Mouse (Mus musculus) thymus, postnatal 4 days (tissue): ENCODE measurements around the gene Zfp791.
A peak's percentile ranks its signal among the peaks of the same experiment; 100 is the strongest.

Experiments used
- DNase-seq: peaks from one replicate; pipeline ENCODE4 v3.0.0; 2021

The Zfp791 gene

DNA sequence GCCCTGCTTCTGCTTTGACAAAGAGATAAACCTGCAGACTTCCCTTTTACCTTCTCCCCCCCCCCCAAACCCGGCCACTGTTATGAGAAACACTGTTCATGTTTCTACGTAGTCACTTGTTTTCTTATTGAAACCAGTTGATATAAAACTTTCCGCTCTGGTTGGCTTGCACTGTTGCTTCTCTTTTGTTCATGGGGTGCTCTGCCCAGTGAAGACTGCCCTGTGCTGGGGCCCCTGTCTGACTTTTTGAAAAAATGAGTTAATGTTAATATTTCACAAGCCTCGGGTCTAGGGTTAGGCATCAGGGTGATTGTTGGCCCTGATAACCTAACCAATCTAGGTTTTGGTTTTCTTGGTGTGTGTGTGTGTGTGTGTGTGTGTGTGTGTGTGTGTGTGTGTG, 40.7 kb downstream of the Zfp791 start:
- peak; percentile 4 for DNase-seq

DNA sequence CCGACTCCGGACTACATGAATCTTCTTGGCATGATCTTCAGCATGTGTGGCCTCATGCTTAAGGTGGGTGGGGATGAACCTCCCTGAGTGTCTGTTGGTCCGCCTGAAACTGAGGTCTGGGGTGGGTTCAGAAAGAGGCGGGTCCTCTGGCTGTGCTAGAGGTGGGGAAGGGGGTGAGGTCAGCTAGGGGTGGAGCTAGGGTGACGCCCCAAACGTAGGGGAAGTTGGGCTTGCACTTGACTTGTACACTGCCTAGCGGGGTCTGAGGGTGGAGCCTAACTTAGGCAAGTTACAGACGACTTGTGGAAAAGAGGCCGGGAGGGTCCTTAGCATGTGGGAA, 41.7 kb downstream of the Zfp791 start, which contains the start of gene Wdr83:
Gene Wdr83, minus strand, starts transcription at position 91 of the 340 bp plus-strand sequence.
- peak; percentile 73 for DNase-seq

DNA sequence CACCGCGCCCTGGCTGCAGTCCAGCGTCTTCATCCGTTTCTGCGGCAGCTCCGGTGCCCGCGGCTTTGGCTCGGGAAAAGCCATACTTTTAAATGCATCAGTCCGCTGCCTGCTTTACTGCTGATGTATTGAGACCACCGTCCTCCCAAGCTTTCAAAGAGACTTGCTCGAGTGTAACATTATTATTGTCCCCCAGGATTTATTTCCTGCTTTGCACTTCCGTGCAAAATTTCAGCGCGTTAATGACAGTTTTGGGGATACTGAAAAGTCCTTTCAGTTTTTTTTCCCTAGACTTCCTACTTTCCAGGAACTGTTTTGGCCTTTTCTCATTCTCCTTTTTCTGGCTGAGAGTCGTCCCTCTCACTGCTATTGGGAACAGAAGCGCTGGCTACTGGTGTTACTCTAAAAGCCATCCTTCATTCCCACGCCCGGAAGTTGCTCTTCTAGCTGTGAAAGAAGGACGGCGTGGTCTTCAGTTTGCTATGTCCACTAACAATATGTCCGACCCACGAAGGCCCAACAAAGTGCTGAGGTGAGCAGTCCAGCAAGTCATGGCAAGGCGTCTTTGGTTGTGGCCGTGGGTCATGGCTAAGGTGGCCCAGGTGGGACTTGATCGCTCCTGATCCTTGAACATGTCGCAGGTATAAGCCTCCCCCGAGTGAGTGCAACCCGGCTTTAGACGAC, 42.2 kb downstream of the Zfp791 start, which contains the start of gene Wdr83os:
Gene Wdr83os, plus strand, starts transcription at position 209 of the 684 bp plus-strand sequence.
- DNase-seq, result peak; percentile 67

DNA sequence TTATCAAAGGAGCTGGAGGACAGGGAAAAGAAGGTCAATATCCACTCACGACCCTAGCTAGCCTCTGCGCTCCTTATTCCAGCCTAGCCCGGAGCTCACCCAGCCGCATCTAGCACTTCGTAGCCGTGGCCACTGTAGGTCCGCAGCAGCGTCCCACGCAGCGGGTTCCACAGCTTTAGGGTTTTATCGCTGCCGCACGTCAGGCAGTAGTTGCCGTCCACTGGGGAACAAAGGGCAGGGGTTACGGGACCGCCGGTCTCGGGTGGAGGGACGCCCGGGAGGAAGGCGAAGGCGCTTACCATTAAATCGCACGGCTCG, 42.7 kb downstream of the Zfp791 start:
- DNase-seq, result peak; percentile 64

DNA sequence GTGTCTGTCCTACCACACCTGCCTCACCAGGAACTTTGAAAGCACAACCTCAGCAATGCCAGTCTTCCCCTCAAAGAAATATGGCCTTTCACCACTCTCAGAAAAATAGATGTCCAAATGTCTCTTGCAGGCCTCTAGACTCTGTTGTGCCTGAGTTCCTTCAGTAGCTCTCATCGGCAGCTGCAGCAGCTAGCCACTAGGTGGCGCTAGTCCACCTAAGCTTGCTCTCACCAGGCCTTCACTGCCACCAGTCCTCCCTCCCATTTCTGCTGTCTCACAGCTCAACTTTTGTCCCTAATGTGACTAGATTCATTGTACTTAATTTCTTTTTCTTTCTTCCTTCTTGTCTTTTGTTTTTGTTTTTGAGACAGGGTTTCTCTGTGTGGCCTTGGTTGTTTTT, 45.9 kb downstream of the Zfp791 start:
- DNase-seq, result peak; percentile 82

DNA sequence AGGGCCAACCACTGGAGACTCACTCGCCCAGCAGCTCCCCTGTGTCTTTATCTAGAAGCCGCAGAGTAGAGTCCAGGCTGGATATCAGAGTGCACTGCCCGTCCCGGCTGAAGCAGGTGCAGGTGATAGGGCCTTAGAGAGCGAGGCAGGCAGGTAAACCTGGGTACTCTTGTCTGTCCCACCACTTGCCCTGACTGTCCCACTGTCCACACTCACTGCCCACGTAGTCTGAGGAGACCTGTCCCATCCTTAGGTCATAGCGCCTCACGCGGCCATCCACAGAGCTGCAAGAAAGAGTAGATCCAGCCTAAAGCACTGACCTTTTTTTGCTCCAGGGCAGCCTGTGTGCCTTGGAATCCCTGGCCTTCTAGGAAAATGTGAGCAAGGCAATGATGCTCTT, 46.9 kb downstream of the Zfp791 start:
- no peak for DNase-seq

DNA sequence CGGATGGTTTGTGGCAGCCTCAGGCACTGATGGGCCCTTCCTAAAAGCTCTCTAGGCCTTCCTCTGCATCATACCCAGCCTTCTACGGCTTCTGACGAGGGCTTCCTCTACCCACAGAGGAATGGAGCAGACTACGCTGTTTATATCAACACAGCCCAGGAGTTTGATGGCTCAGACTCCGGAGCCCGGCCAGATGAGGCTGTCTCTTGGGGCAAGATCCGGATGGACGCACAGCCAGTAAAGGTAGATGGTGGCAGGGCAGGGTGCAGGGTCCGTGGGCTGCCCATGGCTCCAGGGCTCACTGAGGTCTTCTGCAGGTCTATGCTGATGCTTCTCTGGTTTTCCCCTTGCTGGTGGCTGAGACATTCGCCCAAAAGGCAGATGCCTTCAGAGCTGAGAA, 48.3 kb downstream of the Zfp791 start:
- DNase-seq, result no peak

DNA sequence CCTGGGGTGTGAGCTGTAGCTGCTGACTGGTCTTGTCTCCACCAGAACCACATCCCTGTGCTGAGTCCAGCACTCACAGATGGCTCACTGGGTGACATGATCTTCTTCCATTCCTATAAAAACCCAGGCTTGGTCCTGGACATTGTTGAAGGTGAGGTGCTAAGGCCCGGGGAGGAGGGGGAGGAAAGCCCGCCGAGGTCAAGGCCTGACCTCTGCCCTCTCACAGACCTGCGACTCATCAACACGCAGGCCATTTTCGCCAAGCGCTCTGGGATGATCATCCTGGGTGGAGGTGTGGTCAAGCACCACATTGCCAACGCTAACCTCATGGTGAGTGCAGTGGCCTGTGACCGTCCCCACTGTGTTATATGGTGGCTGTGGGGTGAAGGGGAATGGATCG, 48.7 kb downstream of the Zfp791 start:
- DNase-seq, result no peak

DNA sequence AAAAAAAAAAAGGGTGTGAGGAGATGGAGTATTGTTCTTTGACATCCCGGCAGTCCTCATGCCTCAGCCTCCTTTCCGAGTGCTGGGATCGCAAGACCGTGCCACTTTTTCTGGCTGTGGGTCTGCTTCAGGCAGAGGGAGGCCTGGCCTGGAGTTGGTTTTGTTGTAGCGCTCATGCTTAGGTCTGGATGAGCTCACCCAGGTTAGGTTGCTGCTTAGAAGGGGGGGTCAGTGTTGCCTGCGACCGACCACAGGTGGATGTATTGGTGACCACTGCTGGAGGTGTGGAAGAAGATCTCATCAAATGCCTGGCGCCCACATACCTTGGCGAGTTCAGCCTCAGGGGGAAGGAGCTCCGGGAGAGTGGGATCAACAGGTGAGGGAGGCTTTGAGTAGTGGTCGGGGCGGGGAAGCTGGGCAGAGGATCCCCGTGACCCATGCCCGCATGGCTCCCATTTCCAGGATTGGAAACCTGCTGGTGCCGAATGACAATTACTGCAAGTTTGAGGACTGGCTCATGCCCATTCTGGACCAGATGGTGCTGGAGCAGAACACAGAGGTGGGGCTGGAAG, 49.8 kb downstream of the Zfp791 start:
- no peak for DNase-seq

DNA sequence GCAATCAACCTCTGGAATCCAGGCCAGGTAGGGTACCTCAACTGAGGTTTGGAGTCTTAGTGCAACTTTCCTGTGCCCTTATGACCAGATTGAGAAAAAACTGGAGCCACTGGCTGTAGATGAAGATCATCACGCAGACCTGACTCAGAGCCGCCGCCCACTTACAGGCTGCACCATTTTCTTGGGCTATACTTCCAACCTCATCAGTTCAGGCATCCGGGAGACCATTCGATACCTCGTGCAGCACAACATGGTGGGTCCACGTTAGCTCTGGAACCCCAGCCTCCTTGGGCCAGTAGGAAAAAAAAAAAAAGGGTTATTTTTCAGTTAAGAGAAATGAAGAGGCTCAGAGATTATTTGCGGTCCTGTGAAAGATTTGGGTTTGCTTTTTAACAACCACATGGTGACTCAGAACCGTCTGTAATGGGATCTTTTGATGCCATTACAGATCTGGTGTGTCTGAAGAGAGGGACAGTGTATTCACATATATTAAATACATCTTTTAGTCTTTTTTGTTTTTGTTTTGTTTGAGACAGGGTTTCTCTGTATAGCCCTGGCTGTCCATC, 50.4 kb downstream of the Zfp791 start:
- peak; percentile 43 for DNase-seq

DNA sequence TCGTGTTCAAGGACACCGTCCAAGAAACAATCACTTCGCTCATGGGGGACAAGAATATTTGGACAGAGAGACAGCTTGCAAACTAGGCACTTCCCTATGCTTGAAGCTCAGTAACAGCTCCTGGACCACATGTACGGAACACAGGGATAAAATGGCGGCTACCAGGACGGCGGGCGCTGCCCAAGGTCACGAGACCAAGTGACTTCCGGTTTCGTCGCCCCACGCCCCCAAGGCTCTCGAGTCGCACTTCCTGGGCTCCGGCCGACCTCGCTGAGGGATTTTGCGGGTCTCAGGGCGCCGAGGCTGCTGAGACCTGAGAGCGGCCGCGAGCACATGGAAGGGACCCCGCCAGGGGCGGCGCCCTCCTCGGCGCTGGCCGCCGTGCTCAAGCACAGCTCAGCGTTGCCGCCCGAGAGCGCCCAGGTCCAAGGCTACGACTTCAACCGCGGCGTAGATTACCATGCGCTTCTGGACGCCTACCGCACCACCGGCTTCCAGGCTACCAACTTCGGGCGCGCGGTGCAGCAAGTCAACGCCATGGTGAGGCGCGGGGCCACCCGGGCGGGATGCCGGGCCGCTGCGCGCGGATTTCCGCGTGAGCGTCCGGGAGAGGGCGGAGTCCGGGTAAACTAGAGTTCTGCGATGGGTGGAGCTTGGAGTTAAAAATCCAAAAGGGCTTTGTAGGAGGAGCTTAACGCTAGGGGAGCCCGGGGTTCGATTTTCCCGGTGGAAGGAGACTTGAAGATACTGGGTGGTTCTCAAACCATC, 51.2 kb downstream of the Zfp791 start, which contains the start of gene Dhps:
Gene Dhps, plus strand, starts transcription at position 244 of the 768 bp plus-strand sequence.
- DNase-seq, result peak; percentile 89

DNA sequence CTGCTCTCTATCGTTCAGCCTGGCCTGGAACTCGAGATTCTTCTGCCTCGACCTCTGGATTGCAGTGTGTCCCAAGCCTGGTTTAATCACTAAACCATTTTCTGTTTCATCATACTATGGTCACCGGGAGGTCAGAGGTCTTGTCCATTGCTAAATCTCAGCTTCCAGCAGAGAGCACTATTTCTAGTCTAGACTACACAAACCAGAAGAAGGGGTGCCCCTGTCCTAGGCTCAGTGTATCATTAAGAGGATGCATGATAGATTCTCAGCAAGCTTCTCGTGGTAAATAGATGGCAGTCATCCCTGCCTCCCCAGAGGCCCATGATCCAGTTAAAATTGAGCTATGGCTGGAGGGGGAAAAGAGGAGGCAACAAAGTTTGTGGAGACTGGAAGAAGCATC, 51.9 kb downstream of the Zfp791 start:
- DNase-seq, result no peak

DNA sequence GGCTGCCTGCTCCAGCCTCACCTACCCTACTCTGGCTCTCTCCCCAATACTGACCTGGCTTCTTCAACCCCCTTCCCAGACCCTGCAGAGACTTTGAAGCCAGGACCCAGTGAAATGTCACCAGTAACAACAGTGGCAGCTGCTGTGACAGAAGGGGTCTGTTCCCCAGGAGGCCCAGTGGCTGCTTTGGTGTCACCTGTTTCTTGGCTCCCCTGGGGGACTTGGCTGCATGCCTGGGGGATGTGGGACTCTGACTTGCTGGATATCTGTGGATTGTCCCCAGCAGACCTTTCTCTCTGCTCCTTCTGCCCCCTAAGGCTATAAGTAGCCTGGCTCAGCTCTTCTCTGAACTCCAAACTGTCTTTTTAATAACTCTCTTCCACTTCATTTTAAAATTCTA, 54.9 kb downstream of the Zfp791 start, which contains the start of gene Gm5741:
Gene Gm5741, minus strand, starts transcription at position 1 of the 400 bp plus-strand sequence.
- no peak for DNase-seq

DNA sequence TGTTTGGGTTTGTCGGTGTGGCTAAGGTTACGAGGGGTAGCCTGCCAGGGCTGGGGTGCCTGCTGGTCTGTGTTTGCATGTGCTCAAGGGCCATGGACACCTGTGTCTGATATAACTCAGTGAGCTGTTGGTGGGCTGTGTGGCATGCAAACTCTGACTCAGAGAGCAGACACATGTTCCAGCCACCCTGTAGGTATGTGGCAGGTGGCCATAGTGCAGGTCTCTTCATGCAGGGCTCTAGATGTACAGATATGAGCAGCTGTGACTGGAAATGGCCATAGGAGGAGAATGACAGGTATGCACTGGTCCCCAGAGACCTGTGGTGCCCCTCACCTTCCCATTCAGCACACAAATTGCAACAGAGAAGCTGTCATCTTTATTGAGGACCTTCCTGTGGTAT, 55.7 kb downstream of the Zfp791 start:
- no peak for DNase-seq

DNA sequence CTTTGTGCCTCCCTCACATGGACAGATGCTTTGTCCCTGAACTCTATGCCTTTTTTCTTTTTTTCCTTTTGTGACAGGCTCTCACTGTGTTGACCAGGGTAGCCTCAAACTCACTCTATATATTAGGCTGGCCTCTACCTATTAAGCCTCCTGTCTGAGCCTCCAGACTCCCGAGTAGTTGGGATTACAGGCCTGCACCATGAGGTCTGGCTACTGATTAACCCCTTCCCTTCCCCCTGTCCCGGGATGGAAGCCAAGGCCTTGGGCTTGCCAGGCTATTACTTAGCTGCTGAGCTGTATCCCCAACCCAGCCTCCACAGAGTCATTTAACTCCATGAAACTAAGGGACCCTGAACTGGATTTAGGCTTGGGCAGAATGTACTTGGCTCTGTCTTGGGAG, 57.7 kb downstream of the Zfp791 start:
- DNase-seq, result no peak

DNA sequence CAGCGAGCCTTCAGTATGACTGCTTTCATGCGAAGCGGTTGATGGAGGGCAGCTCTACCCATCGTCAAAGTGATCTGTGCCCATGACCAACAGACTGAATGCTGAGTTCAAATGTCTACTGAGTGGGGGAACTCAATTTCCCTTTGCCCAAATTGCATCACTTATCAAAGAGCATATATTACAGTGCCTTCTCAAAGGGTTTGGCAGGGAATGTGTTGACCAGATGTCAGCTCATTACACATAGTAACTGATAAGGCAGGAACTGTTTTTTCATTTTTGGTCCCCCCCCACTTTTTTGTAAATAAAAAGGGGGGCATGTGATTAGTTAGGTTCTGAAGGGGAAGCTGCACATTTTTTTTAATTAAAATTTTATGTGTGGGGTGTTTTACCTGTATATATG, 60.3 kb downstream of the Zfp791 start:
- DNase-seq, result no peak

DNA sequence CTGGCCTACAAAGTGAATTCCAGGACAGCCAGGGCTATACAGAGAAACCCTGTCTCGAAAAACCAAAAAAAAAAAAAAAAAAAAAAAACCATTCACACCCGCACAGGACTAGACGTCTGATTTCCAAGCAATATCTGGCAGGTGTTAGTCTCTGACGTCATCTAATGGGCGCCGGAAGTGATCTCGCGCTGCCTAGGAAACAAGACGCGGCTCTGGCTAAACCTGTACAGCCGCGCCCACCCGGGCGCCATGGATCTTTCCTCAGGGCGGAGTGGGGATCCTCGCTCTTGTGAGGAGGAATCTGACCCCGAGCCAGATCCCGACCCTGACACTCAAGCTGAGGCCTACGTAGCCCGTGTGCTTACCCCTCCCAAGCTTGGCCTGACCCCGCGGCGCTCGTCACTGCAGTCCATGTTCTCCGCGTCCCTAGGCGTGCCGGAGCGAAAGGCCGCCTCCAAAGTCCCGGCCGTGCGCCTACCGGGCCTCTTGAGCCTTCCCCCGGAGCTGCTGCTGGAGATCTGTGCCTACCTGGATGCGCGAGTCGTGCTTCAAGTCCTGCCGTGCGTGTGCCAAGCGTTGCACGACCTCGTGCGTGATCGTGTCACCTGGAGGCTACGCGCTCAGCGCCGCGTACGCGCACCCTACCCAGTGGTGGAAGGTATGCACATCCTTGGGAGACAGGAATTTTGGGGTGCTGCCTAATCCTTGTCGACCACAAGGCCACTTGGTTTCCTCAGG, 62.8 kb downstream of the Zfp791 start, which contains the start of gene Fbxw9:
Gene Fbxw9, plus strand, starts transcription at position 177 of the 738 bp plus-strand sequence.
- DNase-seq, result peak; percentile 88
